Mouse (Mus musculus): ENCODE measurements at regions not wholly inside any gene's neighbourhood (a gene's known extent, or its start where the extent isn't known, plus 50 kb on each side); places are given as distances from the start of the nearest gene placed in this dataset.

DNA sequence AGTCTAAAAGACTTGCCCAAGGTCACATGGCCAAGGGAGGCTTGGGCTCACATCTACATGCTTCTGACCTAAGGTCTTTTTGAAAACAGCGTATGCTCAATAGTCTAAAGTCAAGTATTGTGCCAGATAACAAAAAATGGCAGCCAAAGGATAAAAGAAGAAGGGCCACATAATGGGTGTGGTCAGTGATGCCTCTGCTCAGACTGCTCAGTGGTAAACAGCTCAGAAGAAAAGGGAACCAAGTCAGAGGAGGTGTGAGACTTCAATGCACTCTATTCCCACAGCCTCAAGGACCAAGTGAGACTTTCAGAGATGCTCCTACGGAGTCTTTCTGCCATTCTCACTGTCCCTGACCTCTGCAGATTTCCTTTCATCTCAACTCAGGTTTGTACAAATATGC is 373.5 kb downstream of the H2al1j start:
- Histone ChIP-seq H3K27ac (ENCODE audit: low read length) (no peak overlapping the region), H3K27me3 (ENCODE audit: control insufficient read depth, insufficient read depth, low read depth, low read length) (no peaks in the 10 kb centered on the region), H3K4me3 (ENCODE audit: low read depth, low read length) (no peak overlapping the region), H3K4me1 (ENCODE audit: control insufficient read depth, low read depth, low read length) (no peaks in the 10 kb centered on the region; the same call in 1 of the 2 replicates), H3K9me3 (replicated peaks; ENCODE audit: control insufficient read depth, low read length) (no peaks in the 10 kb centered on the region), H3K4me2 (ENCODE audit: low read depth, low read length) (no peak overlapping the region), H3K36me3 (ENCODE audit: control insufficient read depth, insufficient read depth) (no peaks in the 10 kb centered on the region), H3K9ac (ENCODE audit: low read depth, low read length) (no peak overlapping the region)
- 58% methylated on average over 2 of the region's 2 CpGs for WGBS (ENCODE audit: insufficient replicate concordance)
- ATAC-seq (ENCODE audit: low read depth), result no peak

DNA sequence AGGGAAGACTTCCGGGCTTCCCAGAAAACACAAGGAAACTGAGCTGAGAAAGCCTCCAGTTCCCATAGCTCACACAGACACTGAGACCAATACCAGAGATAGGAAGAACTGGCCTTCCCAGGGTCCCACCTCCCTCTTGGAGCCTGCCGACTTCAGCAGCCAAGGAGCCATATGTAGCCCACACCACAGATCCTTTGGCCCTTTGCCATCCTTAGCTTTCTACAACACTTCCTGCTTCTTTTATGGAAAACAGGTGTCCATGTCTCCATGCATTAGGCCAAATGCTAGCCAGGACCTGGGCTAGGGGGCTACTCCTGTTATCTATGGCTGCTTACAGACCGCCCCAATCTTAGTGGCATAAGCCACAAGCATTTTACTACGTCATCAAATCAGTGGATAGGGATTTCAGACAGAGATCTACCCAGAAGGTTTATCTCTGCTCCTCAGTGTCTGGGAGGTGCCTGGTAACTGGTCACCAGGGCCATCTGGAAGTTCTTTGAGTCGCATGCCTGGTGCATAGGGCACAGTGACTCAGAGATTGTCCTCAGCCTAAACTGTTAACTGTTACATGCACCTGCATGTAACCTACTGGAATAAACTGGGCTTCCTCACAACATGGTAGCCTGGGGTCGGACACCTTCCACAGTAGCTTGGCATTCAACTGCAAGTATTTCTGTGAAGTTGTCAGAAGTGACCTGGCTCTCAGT is 378.4 kb downstream of the H2al1j start:
- WGBS (ENCODE audit: insufficient replicate concordance), result 45% methylated on average over 6 of the region's 6 CpGs
- Histone ChIP-seq H3K27me3 (ENCODE audit: control insufficient read depth, insufficient read depth, low read depth, low read length) (no peaks in the 10 kb centered on the region), H3K27ac (ENCODE audit: low read length) (no peak overlapping the region), H3K4me3 (ENCODE audit: low read depth, low read length) (no peak overlapping the region), H3K9ac (ENCODE audit: low read depth, low read length) (no peak overlapping the region), H3K4me2 (ENCODE audit: low read depth, low read length) (no peak overlapping the region), H3K9me3 (replicated peaks; ENCODE audit: control insufficient read depth, low read length) (no peaks in the 10 kb centered on the region), H3K4me1 (ENCODE audit: control insufficient read depth, low read depth, low read length) (no peaks in the 10 kb centered on the region), H3K36me3 (ENCODE audit: control insufficient read depth, insufficient read depth) (no peaks in the 10 kb centered on the region)
- no peak for ATAC-seq (ENCODE audit: low read depth)

DNA sequence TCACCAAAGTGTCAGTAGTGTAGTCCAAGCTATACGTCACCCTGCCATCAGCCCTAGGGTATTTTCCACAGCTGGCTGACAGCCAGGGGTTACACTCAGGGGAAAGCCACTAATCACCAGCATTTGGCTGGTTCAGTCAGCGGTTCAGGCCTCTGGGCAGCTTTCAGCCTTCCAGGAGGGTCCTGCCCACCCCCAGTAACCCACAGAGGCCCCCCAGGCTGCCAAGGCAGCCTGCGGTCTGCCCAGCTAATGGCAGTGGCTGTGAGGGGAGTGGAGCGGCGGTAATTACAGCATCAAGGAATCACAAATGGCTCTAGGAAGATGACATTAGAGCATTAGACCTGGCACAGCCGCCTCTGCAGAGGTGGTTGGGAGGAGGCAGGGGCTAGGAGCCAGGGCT is 379.7 kb downstream of the H2al1j start:
- Histone ChIP-seq H3K4me3 (ENCODE audit: low read depth, low read length) (no peak overlapping the region), H3K9ac (ENCODE audit: low read depth, low read length) (no peak overlapping the region), H3K4me1 (ENCODE audit: control insufficient read depth, low read depth, low read length) (no peaks in the 10 kb centered on the region), H3K27ac (ENCODE audit: low read length) (no peak overlapping the region), H3K27me3 (ENCODE audit: control insufficient read depth, insufficient read depth, low read depth, low read length) (no peaks in the 10 kb centered on the region), H3K4me2 (ENCODE audit: low read depth, low read length) (no peak overlapping the region), H3K36me3 (ENCODE audit: control insufficient read depth, insufficient read depth) (no peaks in the 10 kb centered on the region), H3K9me3 (replicated peaks; ENCODE audit: control insufficient read depth, low read length) (no peaks in the 10 kb centered on the region)
- WGBS (ENCODE audit: insufficient replicate concordance), result 75% methylated on average over 6 of the region's 6 CpGs
- ATAC-seq (ENCODE audit: low read depth), result no peak

DNA sequence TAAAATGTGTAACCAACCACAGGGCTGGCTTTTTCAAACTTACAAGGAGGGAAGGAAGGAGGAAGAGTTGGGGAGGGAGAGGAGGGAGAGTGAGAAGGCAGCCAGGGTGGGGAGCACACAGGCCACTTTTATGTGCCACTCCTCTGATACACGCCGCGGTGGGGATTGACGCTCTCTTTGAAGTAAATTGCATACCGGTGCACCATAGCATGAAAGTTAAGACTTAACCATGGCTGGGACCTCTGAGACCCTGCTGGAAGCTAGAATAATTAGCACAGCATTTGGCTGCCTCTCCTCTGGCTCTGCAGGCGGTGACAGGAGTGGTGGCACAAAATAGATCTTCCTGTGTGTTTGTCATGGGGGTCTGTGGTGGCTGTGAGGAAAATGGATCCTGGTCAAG is 380.7 kb downstream of the H2al1j start:
- Histone ChIP-seq H3K9me3 (replicated peaks; ENCODE audit: control insufficient read depth, low read length) (no peaks in the 10 kb centered on the region), H3K4me2 (ENCODE audit: low read depth, low read length) (no peak overlapping the region), H3K4me3 (ENCODE audit: low read depth, low read length) (no peak overlapping the region), H3K4me1 (ENCODE audit: control insufficient read depth, low read depth, low read length) (no peaks in the 10 kb centered on the region), H3K36me3 (ENCODE audit: control insufficient read depth, insufficient read depth) (no peaks in the 10 kb centered on the region), H3K27ac (ENCODE audit: low read length) (no peak overlapping the region), H3K9ac (ENCODE audit: low read depth, low read length) (no peak overlapping the region), H3K27me3 (ENCODE audit: control insufficient read depth, insufficient read depth, low read depth, low read length) (no peaks in the 10 kb centered on the region)
- WGBS (ENCODE audit: insufficient replicate concordance), result 53% methylated on average over 6 of the region's 6 CpGs
- no peak for ATAC-seq (ENCODE audit: low read depth)

DNA sequence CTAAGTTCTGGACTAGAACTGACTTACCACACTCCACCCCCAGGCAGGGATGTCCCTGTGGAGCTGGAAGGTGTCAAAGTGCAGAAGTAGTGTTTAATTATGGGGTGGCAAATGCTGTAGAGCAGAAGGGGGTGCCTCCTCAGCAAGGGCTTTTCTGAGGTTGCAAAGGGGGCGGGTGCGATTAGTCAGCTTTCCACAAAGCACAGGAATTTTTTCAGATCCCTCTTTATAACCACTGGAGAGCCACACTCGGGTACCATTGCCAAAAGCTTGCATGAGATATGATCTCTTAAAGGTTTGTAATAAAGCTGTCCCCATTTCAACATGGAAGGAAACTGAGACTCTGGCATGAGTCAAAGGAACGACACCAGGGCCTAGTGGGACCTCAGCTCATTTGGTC is 381.7 kb downstream of the H2al1j start:
- Histone ChIP-seq H3K9me3 (replicated peaks; ENCODE audit: control insufficient read depth, low read length) (no peaks in the 10 kb centered on the region), H3K27me3 (ENCODE audit: control insufficient read depth, insufficient read depth, low read depth, low read length) (no peaks in the 10 kb centered on the region), H3K36me3 (ENCODE audit: control insufficient read depth, insufficient read depth) (no peaks in the 10 kb centered on the region), H3K4me2 (ENCODE audit: low read depth, low read length) (no peak overlapping the region), H3K4me1 (ENCODE audit: control insufficient read depth, low read depth, low read length) (no peaks in the 10 kb centered on the region), H3K27ac (ENCODE audit: low read length) (no peak overlapping the region), H3K4me3 (ENCODE audit: low read depth, low read length) (no peak overlapping the region), H3K9ac (ENCODE audit: low read depth, low read length) (no peak overlapping the region)
- 66% methylated on average over 4 of the region's 4 CpGs for WGBS (ENCODE audit: insufficient replicate concordance)
- no peak for ATAC-seq (ENCODE audit: low read depth)

DNA sequence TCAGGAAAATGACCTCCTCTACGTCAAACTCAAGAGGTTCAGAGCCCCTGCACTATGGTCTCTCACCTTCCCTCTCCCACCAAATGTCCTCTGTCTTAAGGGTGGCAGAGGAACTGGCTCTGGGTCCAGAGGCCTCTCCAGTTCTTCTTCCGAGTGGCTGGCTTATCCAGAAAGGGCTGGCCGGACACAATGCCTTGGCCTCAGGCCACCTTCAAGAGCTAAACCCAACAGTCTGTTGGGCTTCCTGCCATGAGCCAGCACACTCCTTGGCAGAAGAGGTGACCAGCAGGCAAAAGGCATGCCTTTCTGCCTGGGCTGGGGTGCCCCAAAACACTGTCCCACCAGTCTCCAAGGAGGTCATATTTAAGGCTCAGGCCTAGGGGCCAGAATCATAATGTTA is 385.8 kb downstream of the H2al1j start:
- no peak for ATAC-seq (ENCODE audit: low read depth)
- Histone ChIP-seq H3K9ac (ENCODE audit: low read depth, low read length) (no peak overlapping the region), H3K36me3 (ENCODE audit: control insufficient read depth, insufficient read depth) (no peaks in the 10 kb centered on the region), H3K9me3 (replicated peaks; ENCODE audit: control insufficient read depth, low read length) (no peaks in the 10 kb centered on the region), H3K27ac (ENCODE audit: low read length) (no peak overlapping the region), H3K4me3 (ENCODE audit: low read depth, low read length) (no peak overlapping the region), H3K4me2 (ENCODE audit: low read depth, low read length) (no peak overlapping the region), H3K4me1 (ENCODE audit: control insufficient read depth, low read depth, low read length) (no peaks in the 10 kb centered on the region), H3K27me3 (ENCODE audit: control insufficient read depth, insufficient read depth, low read depth, low read length) (no peaks in the 10 kb centered on the region)
- 56% methylated on average over 3 of the region's 3 CpGs for WGBS (ENCODE audit: insufficient replicate concordance)

DNA sequence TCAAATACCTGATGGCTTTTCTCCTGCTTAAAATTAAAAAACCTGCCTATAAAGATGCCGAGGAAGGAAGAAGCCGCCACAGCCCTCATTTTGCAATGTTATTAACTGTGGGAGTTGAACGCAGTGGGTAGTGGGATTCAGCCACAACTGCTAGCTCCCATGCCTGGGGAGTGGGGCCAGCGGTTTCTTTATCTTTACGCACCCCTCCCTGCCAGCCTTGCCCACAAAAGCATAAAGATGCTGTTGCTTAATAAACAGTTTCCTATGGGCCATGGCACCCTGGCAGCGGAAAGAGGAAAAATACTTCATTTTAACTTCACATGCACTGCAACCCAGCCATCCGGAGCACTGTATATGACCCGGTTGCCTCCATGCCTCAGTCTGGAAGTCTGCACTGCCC is 389.2 kb downstream of the H2al1j start:
- no peak overlapping the region for H3K9ac ChIP-seq (ENCODE audit: low read depth, low read length)
- no peak overlapping the region for H3K4me2 ChIP-seq (ENCODE audit: low read depth, low read length)
- no peak for ATAC-seq (ENCODE audit: low read depth)
- WGBS (ENCODE audit: insufficient replicate concordance), result 46% methylated on average over 8 of the region's 8 CpGs
- no peaks in the 10 kb centered on the region for H3K4me1 ChIP-seq (ENCODE audit: control insufficient read depth, low read depth, low read length)
- no peaks in the 10 kb centered on the region for H3K9me3 ChIP-seq (replicated peaks; ENCODE audit: control insufficient read depth, low read length)
- no peak overlapping the region for H3K4me3 ChIP-seq (ENCODE audit: low read depth, low read length)
- H3K27ac ChIP-seq (ENCODE audit: low read length), result no peak overlapping the region
- H3K36me3 ChIP-seq (ENCODE audit: control insufficient read depth, insufficient read depth), result no peaks in the 10 kb centered on the region
- no peaks in the 10 kb centered on the region for H3K27me3 ChIP-seq (ENCODE audit: control insufficient read depth, insufficient read depth, low read depth, low read length)

DNA sequence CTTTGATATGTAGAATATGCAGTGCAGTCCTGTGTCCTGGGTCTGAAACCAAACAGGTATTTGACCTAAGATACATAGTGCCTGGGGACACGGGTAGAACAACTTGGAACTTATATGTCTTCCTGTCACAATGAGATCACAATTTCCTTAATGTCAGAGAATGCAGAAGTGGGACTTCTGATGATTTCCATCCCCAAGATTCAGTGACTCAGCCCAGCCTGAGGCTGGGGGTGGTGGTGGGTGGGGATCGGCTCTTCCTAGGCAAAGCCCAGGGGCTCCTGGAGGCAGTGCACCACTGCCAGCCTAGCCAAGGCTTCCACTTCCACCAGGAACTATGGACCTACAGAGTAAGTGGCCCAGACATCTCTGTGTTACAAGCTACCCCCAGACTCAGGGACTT is 391.2 kb downstream of the H2al1j start:
- no peak overlapping the region for H3K4me3 ChIP-seq (ENCODE audit: low read depth, low read length)
- no peak for ATAC-seq (ENCODE audit: low read depth)
- no peak overlapping the region for H3K27ac ChIP-seq (ENCODE audit: low read length)
- no peaks in the 10 kb centered on the region for H3K27me3 ChIP-seq (ENCODE audit: control insufficient read depth, insufficient read depth, low read depth, low read length)
- H3K9ac ChIP-seq (ENCODE audit: low read depth, low read length), result no peak overlapping the region
- H3K4me2 ChIP-seq (ENCODE audit: low read depth, low read length), result no peak overlapping the region
- H3K4me1 ChIP-seq (ENCODE audit: control insufficient read depth, low read depth, low read length), result no peaks in the 10 kb centered on the region
- WGBS (ENCODE audit: insufficient replicate concordance), result 28% methylated on average over 2 of the region's 2 CpGs
- H3K36me3 ChIP-seq (ENCODE audit: control insufficient read depth, insufficient read depth), result no peaks in the 10 kb centered on the region
- no peaks in the 10 kb centered on the region for H3K9me3 ChIP-seq (replicated peaks; ENCODE audit: control insufficient read depth, low read length)

DNA sequence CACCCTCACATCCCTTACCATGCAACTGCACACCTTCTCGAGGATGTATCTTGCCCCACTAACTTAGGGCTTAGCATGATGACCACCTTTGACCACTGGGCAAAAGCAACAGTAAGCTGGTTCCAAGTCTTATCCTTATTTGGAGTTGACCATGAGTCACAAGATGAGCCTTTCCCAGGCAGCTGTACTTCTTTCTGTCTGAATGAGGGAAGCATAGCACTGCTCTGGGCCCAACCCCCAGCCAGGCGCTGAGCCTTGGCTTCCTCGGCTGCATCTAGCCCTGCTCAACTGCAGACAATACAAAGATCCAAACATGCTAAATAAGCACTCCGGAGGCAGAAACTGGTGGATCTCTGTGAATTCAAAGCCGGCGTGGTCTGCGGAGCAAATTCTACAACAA is 392.9 kb downstream of the H2al1j start:
- H3K36me3 ChIP-seq (ENCODE audit: control insufficient read depth, insufficient read depth), result no peaks in the 10 kb centered on the region
- H3K4me2 ChIP-seq (ENCODE audit: low read depth, low read length), result no peak overlapping the region
- no peaks in the 10 kb centered on the region for H3K9me3 ChIP-seq (replicated peaks; ENCODE audit: control insufficient read depth, low read length)
- H3K27ac ChIP-seq (ENCODE audit: low read length), result no peak overlapping the region
- no peak overlapping the region for H3K9ac ChIP-seq (ENCODE audit: low read depth, low read length)
- no peaks in the 10 kb centered on the region for H3K27me3 ChIP-seq (ENCODE audit: control insufficient read depth, insufficient read depth, low read depth, low read length)
- 75% methylated on average over 7 of the region's 7 CpGs for WGBS (ENCODE audit: insufficient replicate concordance)
- H3K4me1 ChIP-seq (ENCODE audit: control insufficient read depth, low read depth, low read length), result no peaks in the 10 kb centered on the region
- no peak overlapping the region for H3K4me3 ChIP-seq (ENCODE audit: low read depth, low read length)
- no peak for ATAC-seq (ENCODE audit: low read depth)

Measured in liver, embryonic 16.5 days (tissue).